Mouse (Mus musculus) layer of hippocampus, adult 11-12 months (tissue): ENCODE data around the gene Gm29609.
A peak's percentile ranks its signal among the peaks of the same experiment; 100 is the strongest.

Experiments
- DNase-seq: peaks from one replicate; pipeline ENCODE4 v3.0.0; 2022; ENCODE audit warnings: low spot score

Gm29609 gene

GRCm38 (mm10) chr5:31198170-31198569 is 18.5 kb upstream of the Gm29609 start:
- DNase-seq, result no peak

GRCm38 (mm10) chr5:31197072-31197471 is 17.4 kb upstream of the Gm29609 start:
- no peak for DNase-seq

GRCm38 (mm10) chr5:31196207-31196606 is 16.5 kb upstream of the Gm29609 start:
- DNase-seq, result no peak

GRCm38 (mm10) chr5:31195671-31196070 is 16.0 kb upstream of the Gm29609 start:
- DNase-seq, result no peak

- DNase-seq, result no peak
These were observed 15.1 kb upstream of the Gm29609 start for GRCm38 (mm10) chr5:31194486-31195485.

- no peak for DNase-seq
These were observed 14.0 kb upstream of the Gm29609 start for GRCm38 (mm10) chr5:31193631-31194281.

- peak; percentile 99 for DNase-seq
These were observed 13.4 kb upstream of the Gm29609 start, which contains the start of the genes Snx17 and Eif2b4 for GRCm38 (mm10) chr5:31192939-31193630. Gene Snx17 (plus strand): TSS chr5:31193227. Gene Eif2b4 (minus strand): TSS chr5:31193430.

- no peak for DNase-seq
These were observed 12.6 kb upstream of the Gm29609 start for GRCm38 (mm10) chr5:31192045-31192938.

- no peak for DNase-seq
These were observed 10.5 kb upstream of the Gm29609 start for GRCm38 (mm10) chr5:31190201-31190600.

- DNase-seq, result no peak
These were observed 8.6 kb upstream of the Gm29609 start for GRCm38 (mm10) chr5:31188223-31188840.

GRCm38 (mm10) chr5:31183678-31184077 is 4.0 kb upstream of the Gm29609 start:
- no peak for DNase-seq

- DNase-seq, result no peak
These were observed 1.6 kb upstream of the Gm29609 start for GRCm38 (mm10) chr5:31181183-31181770.

- DNase-seq, result no peak
These were observed 378 bp downstream of the Gm29609 start for GRCm38 (mm10) chr5:31179301-31179765.

GRCm38 (mm10) chr5:31168630-31169029 is 11.1 kb downstream of the Gm29609 start:
- no peak for DNase-seq

- no peak for DNase-seq
These were observed 14.8 kb downstream of the Gm29609 start for GRCm38 (mm10) chr5:31164878-31165277.

- no peak for DNase-seq
These were observed 17.2 kb downstream of the Gm29609 start for GRCm38 (mm10) chr5:31162462-31162861.

GRCm38 (mm10) chr5:31154152-31154553 is 25.6 kb downstream of the Gm29609 start, which contains the start of gene Mpv17:
Gene Mpv17 (minus strand): TSS chr5:31154251.
- peak; percentile 84 for DNase-seq

- no peak for DNase-seq
These were observed 26.1 kb downstream of the Gm29609 start for GRCm38 (mm10) chr5:31153516-31154151.

GRCm38 (mm10) chr5:31151746-31152145 is 28.0 kb downstream of the Gm29609 start:
- DNase-seq, result no peak

- no peak for DNase-seq
These were observed 29.9 kb downstream of the Gm29609 start for GRCm38 (mm10) chr5:31149781-31150180.
